Mouse (Mus musculus) midbrain, embryonic 15.5 days (tissue): Measurements from ENCODE around the gene Cers1. TPM values are rescaled to one million over a fixed set of nuclear protein-coding genes. Genes with fewer than 3 reads are reported as not detected.

Experiments
- ATAC-seq: fragments of 200-750 bp; cut with Nextera tagmentation; replicated peaks from 2 replicates; pipeline ENCODE4 v1.8.0; 2017; ENCODE audit warnings: moderate TSS enrichment
- H3K27ac ChIP-seq: fragments of 300-500 bp; sonication (generic); 2 replicates; pipeline ENCODE4 v1.5.1; 2015; ENCODE audit warnings: mild to moderate bottlenecking, inconsistent platforms
- H3K27me3 ChIP-seq: fragments of 300-500 bp; sonication (generic); replicated peaks from 2 replicates; pipeline ENCODE4 v1.6.1; 2015; ENCODE audit warnings: inconsistent platforms
- H3K36me3 ChIP-seq: fragments of 300-500 bp; sonication (generic); replicated peaks from 2 replicates; pipeline ENCODE4 v1.6.1; 2015; ENCODE audit warnings: inconsistent platforms
- H3K4me1 ChIP-seq: fragments of 300-500 bp; sonication (generic); 2 replicates; pipeline ENCODE4 v1.6.1; 2015; ENCODE audit warnings: inconsistent platforms
- H3K4me2 ChIP-seq: fragments of 300-500 bp; sonication (generic); 2 replicates; pipeline ENCODE4 v1.6.1; 2015; ENCODE audit warnings: inconsistent platforms, mild to moderate bottlenecking, moderate library complexity
- H3K4me3 ChIP-seq: fragments of 300-500 bp; sonication (generic); 2 replicates; pipeline ENCODE4 v1.5.1; 2015; ENCODE audit warnings: mild to moderate bottlenecking, inconsistent platforms
- H3K9ac ChIP-seq: fragments of 300-500 bp; sonication (generic); 2 replicates; pipeline ENCODE4 v1.6.1; 2015; ENCODE audit warnings: mild to moderate bottlenecking, inconsistent platforms
- H3K9me3 ChIP-seq: fragments of 300-500 bp; sonication (generic); 2 replicates; pipeline ENCODE4 v1.6.1; 2016; ENCODE audit warnings: inconsistent platforms
- WGBS: fragments of 180-500 bp; shearing (Covaris S2); methylation state at CpG from one replicate; pipeline ENCODE4 v1.1.7; 2015; ENCODE audit warnings: mixed read lengths; 5-methylcytosine and 5-hydroxymethylcytosine counted together
- polyA plus RNA-seq: library from polyadenylated mRNA; unstranded; fragments of >200 nt; fragmentation: Nextera tagmentation; extraction: Ambion mirVana; gene quantifications from 2 replicates; pipeline ENCODE4 v1.2.1, GENCODE M21; 2015

Cers1 gene
- polyA plus RNA-seq, 1 experiment from 2014 or later: 38.2 TPM

GRCm38 (mm10) chr8:70317872-70318271 is 2.3 kb downstream of the Cers1 start:
- Histone ChIP-seq H3K27me3 (no peaks in the 10 kb centered on the region), H3K9ac (no peak overlapping the region), H3K4me3 (peak overlapping the region; percentile 84; the same call in 1 of the 2 replicates), H3K27ac (peak overlapping the region; percentile 97), H3K36me3 (peaks cover 4% of the 10 kb centered on the region; the same call in 1 of the 2 replicates), H3K4me1 (peaks cover 31% of the 10 kb centered on the region), H3K9me3 (no peaks in the 10 kb centered on the region), H3K4me2 (peak overlapping the region; percentile 95)
- WGBS: 87% methylated on average over 5 of the region's 5 CpGs
- no peak for ATAC-seq

GRCm38 (mm10) chr8:70323716-70324115 is 8.1 kb downstream of the Cers1 start:
- no peaks in the 10 kb centered on the region for H3K27me3 ChIP-seq
- no peak overlapping the region for H3K9ac ChIP-seq
- no peaks in the 10 kb centered on the region for H3K4me1 ChIP-seq
- H3K36me3 ChIP-seq: peaks cover 32% of the 10 kb centered on the region; the same call in 1 of the 2 replicates
- ATAC-seq: no peak
- WGBS: 92% methylated on average over 3 of the region's 3 CpGs
- no peaks in the 10 kb centered on the region for H3K9me3 ChIP-seq
- H3K4me3 ChIP-seq: no peak overlapping the region
- no peak overlapping the region for H3K27ac ChIP-seq
- H3K4me2 ChIP-seq: no peak overlapping the region

GRCm38 (mm10) chr8:70327512-70327911 is 11.9 kb downstream of the Cers1 start:
- Histone ChIP-seq H3K9ac (no peak overlapping the region), H3K4me1 (peaks cover 24% of the 10 kb centered on the region), H3K4me3 (no peak overlapping the region), H3K27ac (no peak overlapping the region), H3K36me3 (peaks cover 40% of the 10 kb centered on the region; the same call in 1 of the 2 replicates), H3K4me2 (no peak overlapping the region), H3K9me3 (no peaks in the 10 kb centered on the region), H3K27me3 (no peaks in the 10 kb centered on the region)
- ATAC-seq: no peak
- WGBS: 92% methylated on average over 6 of the region's 6 CpGs

GRCm38 (mm10) chr8:70329124-70329834 is 13.7 kb downstream of the Cers1 start, which contains the start of gene Gdf1:
Gene Gdf1 (plus strand): TSS chr8:70329817.
- H3K27me3 ChIP-seq: no peaks in the 10 kb centered on the region
- WGBS: 28% methylated on average over 14 of the region's 14 CpGs

GRCm38 (mm10) chr8:70329835-70330740 is 14.5 kb downstream of the Cers1 start:
- no peaks in the 10 kb centered on the region for H3K27me3 ChIP-seq
- H3K36me3 ChIP-seq: peaks cover 40% of the 10 kb centered on the region
- no peak overlapping the region; the same call in 1 of the 2 replicates for H3K4me2 ChIP-seq
- 9% methylated on average over 45 of the region's 45 CpGs for WGBS
- H3K4me1 ChIP-seq: peaks cover 24% of the 10 kb centered on the region
- no peaks in the 10 kb centered on the region for H3K9me3 ChIP-seq
- no peak overlapping the region for H3K27ac ChIP-seq
- 0 out of 2 replicates have a peak overlapping the region, but pooled peaks have one; percentile 2 for H3K9ac ChIP-seq
- ATAC-seq: peak; percentile 4
- no peak overlapping the region for H3K4me3 ChIP-seq

More at GRCm38 (mm10) chr8:70329124-70329834, 13.7 kb downstream of the Cers1 start, which contains the start of gene Gdf1:
- Histone ChIP-seq H3K9ac (peak within 1 kb of the TSS; percentile 2; the same call in 1 of the 2 replicates), H3K9me3 (no peaks in the 10 kb centered on the region), H3K27ac (no peak within 1 kb of the TSS), H3K4me1 (peaks cover 24% of the 10 kb centered on the region), H3K4me3 (no peak within 1 kb of the TSS), H3K4me2 (no peak within 1 kb of the TSS; the same call in 1 of the 2 replicates), H3K36me3 (peaks cover 39% of the 10 kb centered on the region)
- ATAC-seq: no peak

GRCm38 (mm10) chr8:70330741-70331364 is 15.3 kb downstream of the Cers1 start:
- no peak overlapping the region for H3K4me3 ChIP-seq
- H3K9ac ChIP-seq: 0 out of 2 replicates have a peak overlapping the region, but pooled peaks have one; percentile 2
- no peaks in the 10 kb centered on the region for H3K9me3 ChIP-seq
- peak; percentile 75 for ATAC-seq
- H3K4me2 ChIP-seq: no peak overlapping the region; the same call in 1 of the 2 replicates
- H3K27me3 ChIP-seq: no peaks in the 10 kb centered on the region
- no peak overlapping the region for H3K27ac ChIP-seq
- H3K36me3 ChIP-seq: peaks cover 44% of the 10 kb centered on the region
- 27% methylated on average over 53 of the region's 53 CpGs for WGBS
- peaks cover 24% of the 10 kb centered on the region for H3K4me1 ChIP-seq

- no peaks in the 10 kb centered on the region for H3K9me3 ChIP-seq
- no peak overlapping the region for H3K9ac ChIP-seq
- WGBS: 53% methylated on average over 19 of the region's 19 CpGs
- no peak overlapping the region for H3K4me3 ChIP-seq
- H3K27me3 ChIP-seq: no peaks in the 10 kb centered on the region
- no peak overlapping the region for H3K4me2 ChIP-seq
- peaks cover 50% of the 10 kb centered on the region for H3K36me3 ChIP-seq
- peak overlapping the region; percentile 30; the same call in 1 of the 2 replicates for H3K27ac ChIP-seq
- ATAC-seq: no peak
- H3K4me1 ChIP-seq: peaks cover 24% of the 10 kb centered on the region
Observed at GRCm38 (mm10) chr8:70331526-70331925, 16.0 kb downstream of the Cers1 start.

- peak; percentile 71 for ATAC-seq
- Histone ChIP-seq H3K4me2 (0 out of 2 replicates have a peak overlapping the region, but pooled peaks have one; percentile 14), H3K27ac (no peak overlapping the region), H3K9me3 (no peaks in the 10 kb centered on the region), H3K36me3 (peaks cover 56% of the 10 kb centered on the region), H3K4me3 (no peak overlapping the region), H3K4me1 (peaks cover 24% of the 10 kb centered on the region), H3K9ac (no peak overlapping the region), H3K27me3 (no peaks in the 10 kb centered on the region)
- WGBS: 22% methylated on average over 41 of the region's 41 CpGs
Observed at GRCm38 (mm10) chr8:70332070-70332877, 16.7 kb downstream of the Cers1 start.

GRCm38 (mm10) chr8:70332878-70333202 is 17.3 kb downstream of the Cers1 start:
- no peak overlapping the region for H3K27ac ChIP-seq
- no peaks in the 10 kb centered on the region for H3K9me3 ChIP-seq
- H3K9ac ChIP-seq: no peak overlapping the region
- H3K4me1 ChIP-seq: peaks cover 24% of the 10 kb centered on the region
- peaks cover 57% of the 10 kb centered on the region for H3K36me3 ChIP-seq
- no peaks in the 10 kb centered on the region for H3K27me3 ChIP-seq
- ATAC-seq: peak; percentile 7
- no peak overlapping the region for H3K4me2 ChIP-seq
- WGBS: 98% methylated on average over 6 of the region's 6 CpGs
- no peak overlapping the region for H3K4me3 ChIP-seq

GRCm38 (mm10) chr8:70338931-70339330 is 23.4 kb downstream of the Cers1 start:
- H3K27ac ChIP-seq: no peak overlapping the region
- no peaks in the 10 kb centered on the region for H3K4me1 ChIP-seq
- H3K4me2 ChIP-seq: no peak overlapping the region
- H3K36me3 ChIP-seq: peaks cover 69% of the 10 kb centered on the region
- no peak overlapping the region for H3K9ac ChIP-seq
- H3K4me3 ChIP-seq: no peak overlapping the region
- no peaks in the 10 kb centered on the region for H3K9me3 ChIP-seq
- 90% methylated on average over 7 of the region's 7 CpGs for WGBS
- ATAC-seq: no peak
- H3K27me3 ChIP-seq: no peaks in the 10 kb centered on the region

GRCm38 (mm10) chr8:70340659-70341058 is 25.1 kb downstream of the Cers1 start:
- Histone ChIP-seq H3K4me1 (no peaks in the 10 kb centered on the region), H3K4me3 (no peak overlapping the region), H3K4me2 (no peak overlapping the region), H3K36me3 (peaks cover 53% of the 10 kb centered on the region), H3K27me3 (no peaks in the 10 kb centered on the region), H3K27ac (no peak overlapping the region), H3K9me3 (no peaks in the 10 kb centered on the region), H3K9ac (no peak overlapping the region)
- WGBS: 93% methylated on average over 7 of the region's 7 CpGs
- ATAC-seq: no peak
